Mouse (Mus musculus) heart, embryonic 14.5 days (tissue): ENCODE data around the gene Gm10392. TPM values are rescaled to one million over a fixed set of nuclear protein-coding genes. Genes with fewer than 3 reads are reported as not detected.

Experiments used
- ATAC-seq: fragments of 200-750 bp; cut with Nextera tagmentation; 2 replicates; pipeline ENCODE4 v1.8.0; 2017; ENCODE audit warnings: low read depth, moderate TSS enrichment; ENCODE audit not compliant: insufficient number of reproducible peaks, insufficient read depth, low FRiP score
- H3K27ac ChIP-seq, 2 experiments: fragments of 200-500 bp in 1 of 2; fragments of 300-500 bp in 1 of 2; sonication (generic) in 1 of 2; replicated peaks in 1 of 2; 2 replicates each; pipeline ENCODE4 v1.5.1; 2012 to 2014; ENCODE audit warnings: low read depth in 2 of 2, low read length in 2 of 2, control low read depth in 1 of 2, mild to moderate bottlenecking in 1 of 2, mixed read lengths in 1 of 2; ENCODE audit not compliant: control insufficient read depth in 1 of 2, insufficient read depth in 1 of 2
- H3K27me3 ChIP-seq: fragments of 300-500 bp; sonication (generic); 2 replicates; pipeline ENCODE4 v1.6.1; 2014; ENCODE audit warnings: mild to moderate bottlenecking, low read length, control low read depth; ENCODE audit not compliant: control insufficient read depth, insufficient read depth
- H3K36me3 ChIP-seq: fragments of 300-500 bp; sonication (generic); 2 replicates; pipeline ENCODE4 v1.6.1; 2014; ENCODE audit warnings: mild to moderate bottlenecking, control low read depth, low read length, mixed read lengths; ENCODE audit not compliant: control insufficient read depth, insufficient read depth
- H3K4me1 ChIP-seq, 2 experiments: fragments of 200-500 bp in 1 of 2; fragments of 300-500 bp in 1 of 2; sonication (generic) in 1 of 2; 2 replicates each; pipeline ENCODE4 v1.6.1; 2012 to 2014; ENCODE audit warnings: low read length in 2 of 2, control low read depth in 1 of 2, mixed read lengths in 1 of 2; ENCODE audit not compliant: control insufficient read depth in 2 of 2, insufficient read depth in 2 of 2
- H3K4me2 ChIP-seq: fragments of 300-500 bp; sonication (generic); 2 replicates; pipeline ENCODE4 v1.6.1; 2014; ENCODE audit warnings: mild to moderate bottlenecking, low read length
- H3K4me3 ChIP-seq, 2 experiments: fragments of 200-500 bp in 1 of 2; fragments of 300-500 bp in 1 of 2; sonication (generic) in 1 of 2; 2 replicates each; pipeline ENCODE4 v1.5.1; 2012 to 2014; ENCODE audit warnings: low read length in 2 of 2, mild to moderate bottlenecking in 2 of 2, control low read depth in 1 of 2, low read depth in 1 of 2, moderate library complexity in 1 of 2; ENCODE audit not compliant: control insufficient read depth in 1 of 2, insufficient read depth in 1 of 2
- H3K9ac ChIP-seq: fragments of 300-500 bp; sonication (generic); 2 replicates; pipeline ENCODE4 v1.6.1; 2014; ENCODE audit warnings: mild to moderate bottlenecking, low read length
- H3K9me3 ChIP-seq: fragments of 300-500 bp; sonication (generic); 2 replicates; pipeline ENCODE4 v1.6.1; 2016; ENCODE audit warnings: low read length, control low read depth; ENCODE audit not compliant: control insufficient read depth
- WGBS: fragments of 180-500 bp; shearing (Covaris S2); extraction: QIAGEN DNeasy Blood & Tissue Kit; methylation state at CpG from one replicate; pipeline ENCODE4 v1.1.7; 2014; 5-methylcytosine and 5-hydroxymethylcytosine counted together
- polyA plus RNA-seq: library from polyadenylated mRNA; unstranded; fragments of >200 nt; fragmentation: Nextera tagmentation; extraction: Ambion mirVana; gene quantifications from 2 replicates; pipeline ENCODE4 v1.2.1, GENCODE M21; 2014

The Gm10392 gene
- polyA plus RNA-seq, 1 experiment from 2014 or later: not detected

DNA sequence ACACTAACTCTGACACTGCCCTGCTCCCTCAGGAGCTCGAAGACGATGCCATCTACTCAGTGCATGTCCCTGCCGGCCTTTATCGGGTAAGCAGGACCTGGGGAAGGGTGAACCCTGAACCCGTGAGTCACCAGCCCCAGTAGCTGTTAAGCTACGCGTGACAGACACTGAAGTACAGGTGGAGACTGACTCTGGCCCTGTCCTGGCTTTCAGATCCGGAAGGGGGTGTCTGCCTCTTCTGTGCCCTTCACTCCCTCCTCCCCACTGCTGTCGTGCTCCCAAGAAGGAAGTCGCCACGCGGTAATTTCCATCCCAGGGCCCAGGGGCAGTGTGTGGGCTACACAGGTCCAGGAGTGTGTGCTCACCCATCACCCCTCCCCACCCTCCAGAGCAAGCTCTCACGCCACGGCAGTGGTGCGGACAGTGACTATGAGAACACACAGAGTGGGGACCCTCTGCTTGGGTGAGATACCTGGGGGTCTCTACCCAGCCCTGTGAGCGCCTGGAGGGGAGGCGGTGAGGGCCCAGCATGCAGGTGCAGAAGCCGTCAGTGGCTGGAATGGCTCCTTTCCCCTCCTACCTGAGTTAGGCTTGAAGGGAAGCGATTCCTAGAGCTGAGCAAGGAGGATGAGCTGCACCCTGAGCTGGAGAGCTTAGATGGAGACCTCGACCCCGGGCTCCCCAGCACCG is 13.6 kb downstream of the Gm10392 start:
- H3K27ac ChIP-seq: no peak overlapping the region
- H3K4me3 ChIP-seq: no peak overlapping the region
- H3K27me3 ChIP-seq: no peaks in the 10 kb centered on the region
- no peak overlapping the region for H3K9ac ChIP-seq
- 86% methylated on average over 22 of the region's 22 CpGs for WGBS
- H3K4me1 ChIP-seq: peaks cover 8 to 25% of the 10 kb centered on the region in 2 experiments
- no peaks in the 10 kb centered on the region for H3K9me3 ChIP-seq
- ATAC-seq: no peak
- H3K4me2 ChIP-seq: no peak overlapping the region
- H3K36me3 ChIP-seq: peaks cover 78% of the 10 kb centered on the region

DNA sequence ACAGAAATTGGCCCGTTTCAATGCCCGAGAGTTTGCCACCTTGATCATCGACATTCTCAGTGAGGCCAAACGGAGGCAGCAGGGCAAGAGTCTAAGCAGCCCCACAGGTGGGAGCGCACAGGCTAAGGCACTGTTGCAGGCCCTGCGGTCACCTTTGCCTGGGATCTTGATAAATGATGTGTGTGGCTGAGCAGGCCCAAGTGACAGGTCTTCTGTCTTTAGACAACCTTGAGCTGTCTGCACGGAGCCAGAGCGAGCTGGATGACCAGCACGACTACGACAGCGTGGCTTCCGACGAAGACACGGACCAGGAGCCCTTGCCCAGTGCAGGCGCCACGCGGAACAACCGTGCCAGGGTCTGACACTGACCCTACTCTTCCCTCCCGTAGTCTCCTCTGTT is 14.6 kb downstream of the Gm10392 start:
- Histone ChIP-seq H3K36me3 (peaks cover 89% of the 10 kb centered on the region), H3K9me3 (no peaks in the 10 kb centered on the region), H3K4me1 (peaks cover 8 to 25% of the 10 kb centered on the region in 2 experiments), H3K27ac (no peak overlapping the region), H3K9ac (no peak overlapping the region), H3K4me3 (no peak overlapping the region), H3K4me2 (no peak overlapping the region), H3K27me3 (no peaks in the 10 kb centered on the region)
- ATAC-seq: no peak
- WGBS: 93% methylated on average over 19 of the region's 19 CpGs

DNA sequence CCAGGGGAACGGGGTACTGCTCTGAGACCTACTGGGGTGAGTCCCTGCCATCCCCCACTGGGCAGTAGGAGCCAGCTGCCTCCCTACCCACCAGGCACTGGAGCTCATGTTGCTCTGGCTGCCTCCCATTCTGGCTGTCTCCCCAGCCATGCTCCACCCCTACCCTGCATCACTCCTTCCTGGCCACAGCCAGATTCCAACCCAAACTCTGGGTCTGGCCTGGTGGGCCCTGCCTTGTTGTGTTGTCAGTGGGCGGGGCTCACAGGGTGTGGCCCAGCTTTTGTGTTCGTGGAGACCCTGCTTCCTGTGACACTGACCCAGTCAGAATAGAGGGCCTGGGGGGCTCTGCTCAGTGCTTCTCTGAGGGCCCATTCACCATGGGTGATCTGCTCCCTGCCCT is 15.5 kb downstream of the Gm10392 start:
- no peaks in the 10 kb centered on the region for H3K9me3 ChIP-seq
- WGBS: 61% methylated on average over 3 of the region's 3 CpGs
- H3K4me2 ChIP-seq: no peak overlapping the region
- 0 out of 2 replicates have a peak, but pooled peaks have one; percentile 29 for ATAC-seq
- no peak overlapping the region for H3K27ac ChIP-seq
- no peak overlapping the region for H3K4me3 ChIP-seq
- peaks cover 90% of the 10 kb centered on the region for H3K36me3 ChIP-seq
- H3K9ac ChIP-seq: no peak overlapping the region
- peaks cover 3 to 23% of the 10 kb centered on the region in 2 experiments for H3K4me1 ChIP-seq
- H3K27me3 ChIP-seq: no peaks in the 10 kb centered on the region

DNA sequence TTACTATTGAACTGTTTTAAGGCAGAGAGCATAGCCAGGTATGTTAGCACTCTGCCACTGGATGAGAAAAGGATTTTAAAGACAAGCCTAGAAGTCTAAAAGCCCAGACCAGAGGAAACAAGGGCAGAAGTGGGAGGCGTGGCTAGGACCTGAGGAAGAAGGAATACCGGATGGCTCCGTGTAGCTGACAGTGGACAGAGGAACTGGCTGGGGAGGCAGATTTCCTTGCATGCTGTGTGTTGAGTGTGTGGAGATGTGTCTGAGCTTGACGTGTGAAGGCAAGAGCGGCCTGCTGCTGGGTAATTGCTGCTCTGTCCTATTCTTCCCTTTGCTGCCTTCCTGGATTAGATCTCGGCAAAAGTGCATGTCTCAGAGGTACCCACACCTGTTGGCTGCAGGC is 16.5 kb downstream of the Gm10392 start:
- no peak for ATAC-seq
- peaks cover 11 to 26% of the 10 kb centered on the region in 2 experiments for H3K4me1 ChIP-seq
- H3K9ac ChIP-seq: no peak overlapping the region
- no peak overlapping the region; a peak in 1 of 4 replicates for H3K27ac ChIP-seq
- WGBS: 88% methylated on average over 6 of the region's 6 CpGs
- no peak overlapping the region for H3K4me3 ChIP-seq
- H3K27me3 ChIP-seq: no peaks in the 10 kb centered on the region
- H3K9me3 ChIP-seq: no peaks in the 10 kb centered on the region
- H3K36me3 ChIP-seq: peaks cover 86% of the 10 kb centered on the region
- no peak overlapping the region for H3K4me2 ChIP-seq

DNA sequence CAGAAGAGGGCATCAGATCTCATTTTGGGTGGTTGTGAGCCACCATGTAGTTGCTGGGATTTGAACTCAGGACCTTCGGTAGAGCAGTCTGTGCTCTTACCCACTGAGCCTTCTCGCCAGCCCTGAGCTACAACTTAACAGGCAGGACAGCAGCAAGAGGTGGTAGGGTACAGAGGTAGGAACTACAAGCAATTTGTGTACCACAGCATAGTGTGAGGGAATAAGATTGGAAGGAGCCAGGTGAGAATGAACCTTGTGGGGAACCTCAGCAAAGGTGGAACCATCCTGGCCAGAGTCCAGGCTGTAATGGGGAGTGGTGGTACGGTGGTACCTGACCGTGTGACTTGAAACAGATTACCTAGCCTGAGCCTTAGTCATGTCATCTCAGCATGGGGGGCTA is 17.0 kb downstream of the Gm10392 start:
- Histone ChIP-seq H3K9me3 (no peaks in the 10 kb centered on the region), H3K4me1 (peaks cover 14 to 31% of the 10 kb centered on the region in 2 experiments), H3K27ac (no peak overlapping the region), H3K4me2 (no peak overlapping the region), H3K36me3 (peaks cover 81% of the 10 kb centered on the region), H3K4me3 (no peak overlapping the region), H3K27me3 (no peaks in the 10 kb centered on the region), H3K9ac (no peak overlapping the region)
- 92% methylated on average over 4 of the region's 4 CpGs for WGBS
- ATAC-seq: no peak

DNA sequence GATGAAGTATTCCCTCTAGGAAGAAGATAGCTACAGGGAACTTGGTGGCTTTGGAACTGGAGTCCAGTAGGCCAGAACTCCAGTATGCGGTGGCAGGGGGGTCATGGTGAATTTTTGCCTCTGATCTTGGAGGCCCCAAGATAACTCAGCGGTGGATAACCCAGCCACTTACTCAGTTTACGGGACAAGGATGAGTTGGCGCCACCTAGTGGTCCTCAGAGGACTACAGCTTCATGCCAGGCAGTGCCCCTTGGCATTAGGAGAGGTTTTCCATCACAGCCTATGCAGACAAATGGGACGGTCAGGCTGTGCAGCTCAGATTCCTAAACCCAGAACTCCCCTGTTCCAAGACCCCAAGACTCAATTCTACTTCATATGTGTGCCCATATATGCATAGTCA is 17.6 kb downstream of the Gm10392 start:
- Histone ChIP-seq H3K27me3 (no peaks in the 10 kb centered on the region), H3K4me3 (no peak overlapping the region), H3K36me3 (peaks cover 75% of the 10 kb centered on the region), H3K27ac (no peak overlapping the region; a peak in 1 of 4 replicates), H3K4me2 (no peak overlapping the region), H3K9ac (no peak overlapping the region), H3K9me3 (no peaks in the 10 kb centered on the region), H3K4me1 (peaks cover 17 to 35% of the 10 kb centered on the region in 2 experiments)
- no peak for ATAC-seq
- 15% methylated on average over 5 of the region's 5 CpGs for WGBS

DNA sequence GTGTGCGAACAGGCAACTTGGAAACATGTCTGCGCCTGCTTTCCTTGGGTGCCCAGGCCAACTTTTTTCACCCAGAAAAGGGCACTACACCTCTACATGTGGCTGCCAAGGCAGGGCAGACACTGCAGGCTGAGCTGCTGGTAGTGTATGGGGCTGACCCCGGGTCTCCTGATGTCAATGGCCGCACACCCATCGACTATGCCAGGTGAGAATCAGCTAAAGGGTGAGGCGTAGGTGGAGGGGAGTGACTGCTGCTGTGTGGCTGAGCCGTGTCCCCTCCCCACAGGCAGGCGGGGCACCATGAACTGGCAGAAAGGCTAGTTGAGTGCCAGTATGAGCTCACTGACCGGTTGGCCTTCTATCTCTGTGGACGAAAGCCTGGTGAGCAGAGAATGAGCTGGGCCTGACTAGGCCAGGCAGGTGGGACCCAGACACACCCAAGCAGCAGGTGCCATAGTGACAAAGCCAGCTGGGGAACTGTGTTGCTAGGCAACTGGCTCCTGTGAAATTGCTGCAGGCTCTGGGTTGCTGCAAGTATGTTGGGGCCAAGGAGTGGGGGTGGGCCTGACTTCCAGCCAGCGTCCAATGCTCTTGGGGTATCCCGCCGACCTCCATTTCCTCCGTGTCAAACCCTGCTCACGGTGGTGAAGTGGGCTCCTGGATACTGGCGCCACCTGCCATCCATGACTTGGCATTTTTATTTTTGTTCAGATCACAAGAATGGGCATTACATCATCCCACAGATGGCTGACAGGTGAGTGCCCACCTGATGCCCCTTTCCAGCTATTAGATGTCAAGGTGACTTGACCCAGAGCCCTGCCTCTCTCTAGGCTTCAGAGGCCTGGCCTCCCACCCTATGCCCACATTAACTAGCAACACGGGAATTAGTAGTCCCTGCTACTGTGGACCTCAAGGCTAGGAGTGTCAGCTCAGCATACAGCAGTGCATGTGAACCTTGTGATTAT is 18.4 kb downstream of the Gm10392 start:
- no peak for ATAC-seq
- Histone ChIP-seq H3K27ac (no peak overlapping the region; a peak in 1 of 4 replicates), H3K9ac (no peak overlapping the region), H3K4me1 (peaks cover 17 to 42% of the 10 kb centered on the region in 2 experiments), H3K4me2 (no peak overlapping the region), H3K36me3 (peaks cover 68% of the 10 kb centered on the region), H3K27me3 (no peaks in the 10 kb centered on the region), H3K9me3 (no peaks in the 10 kb centered on the region), H3K4me3 (no peak overlapping the region)
- 84% methylated on average over 17 of the region's 17 CpGs for WGBS
